Mouse (Mus musculus) heart, embryonic 11.5 days (tissue): Measurements from ENCODE around the gene Med13l. TPM values are rescaled to one million over a fixed set of nuclear protein-coding genes. Genes with fewer than 3 reads are reported as not detected.

Experiments used
- ATAC-seq: fragments of 200-750 bp; cut with Nextera tagmentation; replicated peaks from 2 replicates; pipeline ENCODE4 v1.8.0; 2017; ENCODE audit warnings: moderate library complexity; ENCODE audit not compliant: insufficient number of reproducible peaks, low FRiP score, low TSS enrichment
- H3K27ac ChIP-seq: fragments of 300-500 bp; sonication (generic); 2 replicates; pipeline ENCODE4 v1.5.1; 2014; ENCODE audit warnings: mild to moderate bottlenecking, low read depth, low read length
- H3K27me3 ChIP-seq: fragments of 300-500 bp; sonication (generic); 2 replicates; pipeline ENCODE4 v1.6.1; 2014; ENCODE audit warnings: mild to moderate bottlenecking, low read length, mixed read lengths; ENCODE audit not compliant: control insufficient read depth, insufficient read depth
- H3K36me3 ChIP-seq: fragments of 300-500 bp; sonication (generic); 2 replicates; pipeline ENCODE4 v1.6.1; 2014; ENCODE audit warnings: mild to moderate bottlenecking, low read length, moderate library complexity, mixed read lengths; ENCODE audit not compliant: control insufficient read depth, insufficient read depth
- H3K4me1 ChIP-seq: fragments of 300-500 bp; sonication (generic); 2 replicates; pipeline ENCODE4 v1.6.1; 2014; ENCODE audit warnings: low read length; ENCODE audit not compliant: control insufficient read depth, insufficient read depth
- H3K4me2 ChIP-seq: fragments of 300-500 bp; sonication (generic); 2 replicates; pipeline ENCODE4 v1.6.1; 2014; ENCODE audit warnings: mild to moderate bottlenecking, moderate library complexity
- H3K4me3 ChIP-seq: fragments of 300-500 bp; sonication (generic); 2 replicates; pipeline ENCODE4 v1.5.1; 2014; ENCODE audit warnings: low read depth, low read length
- H3K9ac ChIP-seq: fragments of 300-500 bp; sonication (generic); 2 replicates; pipeline ENCODE4 v1.6.1; 2014; ENCODE audit warnings: mild to moderate bottlenecking, low read depth, low read length, moderate library complexity
- H3K9me3 ChIP-seq: fragments of 300-500 bp; sonication (generic); replicated peaks from 2 replicates; pipeline ENCODE4 v1.6.1; 2016; ENCODE audit warnings: low read length; ENCODE audit not compliant: control insufficient read depth
- WGBS: fragments of 180-500 bp; shearing (Covaris S2); extraction: QIAGEN DNeasy Blood & Tissue Kit; methylation state at CpG from one replicate; pipeline ENCODE4 v1.1.7; 2014; ENCODE audit not compliant: insufficient replicate concordance; 5-methylcytosine and 5-hydroxymethylcytosine counted together
- polyA plus RNA-seq: library from polyadenylated mRNA; unstranded; fragments of >200 nt; fragmentation: Nextera tagmentation; extraction: Ambion mirVana; gene quantifications from 2 replicates; pipeline ENCODE4 v1.2.1, GENCODE M21; 2014

Med13l gene
- polyA plus RNA-seq, 1 experiment from 2014 or later = 9.7 TPM

- Histone ChIP-seq H3K27ac (no peak overlapping the region), H3K9me3 (no peaks in the 10 kb centered on the region), H3K27me3 (no peaks in the 10 kb centered on the region), H3K4me1 (peaks cover 20% of the 10 kb centered on the region), H3K9ac (no peak overlapping the region), H3K4me2 (no peak overlapping the region), H3K36me3 (peaks cover 3% of the 10 kb centered on the region; the same call in 1 of the 2 replicates), H3K4me3 (no peak overlapping the region)
- ATAC-seq = no peak
- 65% methylated on average over 3 of the region's 3 CpGs for WGBS
These were observed 162.0 kb downstream of the Med13l start for GRCm38 (mm10) chr5:118722456-118722855.

GRCm38 (mm10) chr5:118725425-118725824 is 164.9 kb downstream of the Med13l start:
- no peaks in the 10 kb centered on the region for H3K9me3 ChIP-seq
- peaks cover 4% of the 10 kb centered on the region; the same call in 1 of the 2 replicates for H3K4me1 ChIP-seq
- H3K9ac ChIP-seq = no peak overlapping the region
- H3K27ac ChIP-seq = no peak overlapping the region
- no peaks in the 10 kb centered on the region for H3K27me3 ChIP-seq
- no peak for ATAC-seq
- WGBS = 80% methylated on average over 6 of the region's 6 CpGs
- no peak overlapping the region for H3K4me2 ChIP-seq
- H3K4me3 ChIP-seq = no peak overlapping the region
- peaks cover 10% of the 10 kb centered on the region for H3K36me3 ChIP-seq

- Histone ChIP-seq H3K36me3 (peaks cover 12% of the 10 kb centered on the region), H3K27ac (no peak overlapping the region), H3K9ac (no peak overlapping the region), H3K4me1 (peaks cover 4% of the 10 kb centered on the region; the same call in 1 of the 2 replicates), H3K9me3 (no peaks in the 10 kb centered on the region), H3K27me3 (no peaks in the 10 kb centered on the region), H3K4me3 (no peak overlapping the region), H3K4me2 (no peak overlapping the region)
- no peak for ATAC-seq
- 69% methylated on average over 10 of the region's 10 CpGs for WGBS
These were observed 165.5 kb downstream of the Med13l start for GRCm38 (mm10) chr5:118725886-118726505.

GRCm38 (mm10) chr5:118727336-118727735 is 166.9 kb downstream of the Med13l start:
- Histone ChIP-seq H3K9ac (no peak overlapping the region), H3K4me2 (no peak overlapping the region), H3K4me1 (peaks cover 6% of the 10 kb centered on the region; the same call in 1 of the 2 replicates), H3K27ac (no peak overlapping the region), H3K27me3 (no peaks in the 10 kb centered on the region), H3K4me3 (no peak overlapping the region), H3K36me3 (peaks cover 12% of the 10 kb centered on the region), H3K9me3 (no peaks in the 10 kb centered on the region)
- ATAC-seq = no peak
- 91% methylated on average over 16 of the region's 16 CpGs for WGBS

GRCm38 (mm10) chr5:118732221-118732620 is 171.7 kb downstream of the Med13l start:
- Histone ChIP-seq H3K27ac (no peak overlapping the region), H3K27me3 (no peaks in the 10 kb centered on the region), H3K4me3 (no peak overlapping the region), H3K4me1 (0 out of 2 replicates have a peak, but pooled peaks cover 3% of the 10 kb centered on the region), H3K9ac (no peak overlapping the region), H3K36me3 (peaks cover 13% of the 10 kb centered on the region), H3K9me3 (no peaks in the 10 kb centered on the region), H3K4me2 (no peak overlapping the region)
- 55% methylated on average over 3 of the region's 3 CpGs for WGBS
- ATAC-seq = no peak

- Histone ChIP-seq H3K4me3 (no peak overlapping the region), H3K27ac (no peak overlapping the region), H3K36me3 (peaks cover 13% of the 10 kb centered on the region), H3K4me1 (0 out of 2 replicates have a peak, but pooled peaks cover 3% of the 10 kb centered on the region), H3K27me3 (no peaks in the 10 kb centered on the region), H3K9me3 (no peaks in the 10 kb centered on the region), H3K4me2 (no peak overlapping the region), H3K9ac (no peak overlapping the region)
- no peak for ATAC-seq
- 93% methylated on average over 8 of the region's 8 CpGs for WGBS
These were observed 172.2 kb downstream of the Med13l start for GRCm38 (mm10) chr5:118732651-118733050.

GRCm38 (mm10) chr5:118733566-118733965 is 173.1 kb downstream of the Med13l start:
- H3K4me1 ChIP-seq = 0 out of 2 replicates have a peak, but pooled peaks cover 3% of the 10 kb centered on the region
- H3K36me3 ChIP-seq = peaks cover 13% of the 10 kb centered on the region
- no peak overlapping the region for H3K4me3 ChIP-seq
- no peaks in the 10 kb centered on the region for H3K27me3 ChIP-seq
- no peak for ATAC-seq
- no peak overlapping the region for H3K4me2 ChIP-seq
- no peak overlapping the region for H3K9ac ChIP-seq
- H3K9me3 ChIP-seq = no peaks in the 10 kb centered on the region
- WGBS = 96% methylated on average over 4 of the region's 4 CpGs
- H3K27ac ChIP-seq = no peak overlapping the region

- H3K4me2 ChIP-seq = no peak overlapping the region
- 86% methylated on average over 9 of the region's 9 CpGs for WGBS
These were observed 174.0 kb downstream of the Med13l start for GRCm38 (mm10) chr5:118734455-118734854.

GRCm38 (mm10) chr5:118735738-118736137 is 175.3 kb downstream of the Med13l start:
- H3K27me3 ChIP-seq = no peaks in the 10 kb centered on the region
- 93% methylated on average over 8 of the region's 8 CpGs for WGBS
- 0 out of 2 replicates have a peak, but pooled peaks cover 3% of the 10 kb centered on the region for H3K4me1 ChIP-seq
- H3K4me2 ChIP-seq = no peak overlapping the region
- H3K9ac ChIP-seq = no peak overlapping the region
- H3K9me3 ChIP-seq = 0 out of 2 replicates have a peak, but pooled peaks cover 3% of the 10 kb centered on the region
- peaks cover 19% of the 10 kb centered on the region for H3K36me3 ChIP-seq
- H3K27ac ChIP-seq = no peak overlapping the region
- no peak overlapping the region for H3K4me3 ChIP-seq
- no peak for ATAC-seq

More at GRCm38 (mm10) chr5:118734455-118734854, 174.0 kb downstream of the Med13l start:
- no peak for ATAC-seq
- no peak overlapping the region for H3K4me3 ChIP-seq
- H3K9ac ChIP-seq = no peak overlapping the region
- no peak overlapping the region for H3K27ac ChIP-seq
- H3K4me1 ChIP-seq = 0 out of 2 replicates have a peak, but pooled peaks cover 3% of the 10 kb centered on the region
- no peaks in the 10 kb centered on the region for H3K9me3 ChIP-seq
- peaks cover 17% of the 10 kb centered on the region for H3K36me3 ChIP-seq
- H3K27me3 ChIP-seq = no peaks in the 10 kb centered on the region
